Mouse (Mus musculus) heart, postnatal 0 days (tissue): ENCODE results near the gene Pik3ip1.

Source experiments
- CTCF ChIP-seq: IDR thresholded peaks from 2 replicates; pipeline ENCODE4 v1.5.1; 2016; ENCODE audit warnings: antibody characterized with exemption, control low read depth, low read depth
- EP300 ChIP-seq: IDR thresholded peaks from 2 replicates; pipeline ENCODE4 v1.6.1; 2016; ENCODE audit warnings: antibody characterized with exemption, low read depth

DNA sequence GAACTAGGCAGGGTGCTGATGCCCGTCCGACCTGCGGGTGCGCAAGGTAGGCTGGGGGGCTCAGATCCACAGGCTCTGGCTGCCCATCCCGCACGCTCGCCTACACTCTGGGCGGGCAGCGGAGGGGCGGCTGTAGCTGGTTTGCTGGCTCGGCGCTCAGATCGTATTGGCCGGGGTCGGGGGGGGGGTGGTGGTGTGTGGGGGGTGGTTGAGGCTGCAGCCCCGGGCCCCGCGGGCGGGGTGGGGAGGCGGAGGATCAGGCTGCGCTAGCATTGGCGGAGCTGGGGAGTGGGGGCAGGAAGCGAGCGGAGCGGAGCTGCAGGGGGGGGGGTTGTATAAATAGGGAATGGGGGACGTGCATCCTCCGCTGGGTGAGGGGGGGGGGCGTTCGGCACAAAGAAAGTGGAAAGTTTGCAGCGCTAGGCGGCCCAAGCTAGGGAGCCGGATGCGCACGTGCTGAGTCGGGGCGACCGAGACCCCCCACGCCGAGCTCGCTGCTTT lies 40.8 kb upstream of the Pik3ip1 start:
- TF ChIP-seq CTCF, result no peak
- no peak for TF ChIP-seq EP300
